Mouse (Mus musculus): Measurements from ENCODE around the gene Uqcc1.

Gene Uqcc1

DNA sequence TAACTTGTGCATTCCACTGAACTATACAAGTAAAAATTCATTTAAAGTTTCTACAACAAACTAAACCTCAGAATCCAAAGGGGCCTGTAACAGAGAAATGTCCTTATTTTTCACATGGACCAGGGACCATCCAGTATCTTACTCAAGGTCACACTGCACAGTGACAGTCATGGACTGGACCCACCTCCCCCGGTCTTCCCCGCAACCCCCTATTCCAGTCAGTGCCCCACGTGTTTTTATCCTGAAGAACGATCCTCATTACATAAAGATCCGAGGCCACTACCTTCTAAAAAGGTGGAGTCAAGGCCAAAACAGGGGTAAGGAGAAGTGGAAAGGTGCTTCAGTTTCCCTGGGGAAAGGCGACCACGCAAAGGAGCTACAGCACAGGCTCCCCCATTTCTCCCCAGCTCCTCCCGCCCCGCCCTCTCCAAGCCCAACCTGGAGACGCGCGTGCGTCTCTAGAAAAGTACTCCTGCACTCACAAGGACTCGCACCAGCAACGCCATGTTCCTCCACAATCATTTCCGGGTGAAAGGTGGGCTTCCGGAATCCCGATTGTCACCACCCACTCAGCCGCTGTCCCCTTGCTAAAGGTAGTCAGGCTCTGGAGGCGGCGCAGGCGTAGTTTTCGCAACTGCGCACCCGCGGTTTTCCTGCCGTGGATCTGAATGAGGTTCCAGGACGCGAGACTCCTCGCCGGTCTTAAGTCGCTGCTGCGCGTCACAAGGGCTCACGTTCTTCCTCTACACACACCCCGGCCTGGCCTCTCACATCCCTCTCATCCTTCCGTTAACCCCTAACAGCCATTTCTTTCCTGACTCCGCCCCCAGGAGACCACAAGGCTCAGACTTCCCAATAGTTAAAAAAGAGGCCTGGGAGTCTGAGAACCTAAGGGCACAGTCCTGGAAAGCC is at the start of gene Uqcc1:
Uqcc1 (minus strand) TSS at position 780 of the 912 bp plus-strand sequence.
- peak; percentile 91 for DNase-seq (ENCODE audit: low spot score)

DNA sequence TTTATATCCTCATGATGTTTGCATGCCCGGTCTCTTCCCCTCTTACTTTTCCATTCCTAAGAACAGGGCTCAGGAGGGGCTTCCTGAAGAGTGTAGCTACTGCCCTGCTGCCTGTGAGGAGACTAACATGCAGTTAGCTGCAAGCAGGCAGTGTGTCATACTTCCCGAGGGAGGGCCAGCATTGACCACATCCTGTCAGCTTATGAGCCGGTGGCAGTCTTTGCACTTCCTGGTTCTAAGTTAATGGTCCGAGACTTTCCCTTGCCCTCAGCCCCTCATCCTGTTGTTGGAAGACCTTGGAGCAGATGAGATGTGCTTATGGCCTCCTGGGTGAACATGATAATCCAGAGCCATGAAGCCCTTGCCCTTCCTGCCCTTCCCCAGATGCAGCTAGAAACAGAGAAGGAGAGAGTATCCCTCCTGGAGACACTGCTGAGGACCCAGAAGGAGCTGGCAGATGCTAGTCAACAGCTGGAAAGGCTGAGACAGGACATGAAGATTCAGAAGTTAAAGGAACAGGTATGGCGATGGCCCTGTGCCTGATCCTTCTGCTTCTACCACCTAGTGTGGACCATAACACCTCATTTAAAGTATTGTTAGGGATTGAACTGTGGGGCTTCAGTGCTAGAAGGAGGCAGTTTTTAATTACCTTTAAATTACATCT is 49.4 kb upstream of the Uqcc1 start:
- no peak for DNase-seq (ENCODE audit: low spot score)

DNA sequence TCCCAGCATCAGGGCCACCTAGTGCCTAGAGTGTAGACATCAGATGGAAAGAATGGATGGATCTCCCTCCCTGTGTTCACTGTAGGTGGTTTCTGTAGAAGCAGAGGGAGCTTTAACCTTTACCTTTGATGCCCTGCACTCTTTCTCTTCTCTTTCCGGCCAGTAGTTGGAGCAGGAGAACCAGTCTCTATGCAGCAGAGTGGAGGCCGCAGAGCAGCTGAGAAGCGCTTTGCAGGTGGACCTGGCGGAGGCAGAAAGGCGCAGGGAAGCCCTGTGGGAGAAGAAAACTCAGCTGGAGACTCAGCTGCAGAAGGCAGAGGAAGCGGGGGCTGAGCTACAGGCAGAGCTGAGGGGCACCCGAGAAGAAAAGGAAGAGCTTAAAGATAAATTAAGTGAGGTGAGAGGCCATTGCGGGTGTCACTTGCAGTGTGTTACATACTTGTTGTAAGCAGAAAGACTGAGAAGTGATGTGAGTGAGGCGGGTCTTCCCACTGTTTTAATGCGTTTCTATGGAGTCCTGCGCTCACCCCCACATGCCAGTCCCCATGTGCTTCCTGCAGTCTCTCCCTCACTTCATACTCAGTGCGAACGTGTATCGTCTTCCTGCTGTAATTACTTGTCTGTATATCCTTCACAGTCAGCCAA is 44.1 kb upstream of the Uqcc1 start:
- no peak for DNase-seq (ENCODE audit: low spot score)

DNA sequence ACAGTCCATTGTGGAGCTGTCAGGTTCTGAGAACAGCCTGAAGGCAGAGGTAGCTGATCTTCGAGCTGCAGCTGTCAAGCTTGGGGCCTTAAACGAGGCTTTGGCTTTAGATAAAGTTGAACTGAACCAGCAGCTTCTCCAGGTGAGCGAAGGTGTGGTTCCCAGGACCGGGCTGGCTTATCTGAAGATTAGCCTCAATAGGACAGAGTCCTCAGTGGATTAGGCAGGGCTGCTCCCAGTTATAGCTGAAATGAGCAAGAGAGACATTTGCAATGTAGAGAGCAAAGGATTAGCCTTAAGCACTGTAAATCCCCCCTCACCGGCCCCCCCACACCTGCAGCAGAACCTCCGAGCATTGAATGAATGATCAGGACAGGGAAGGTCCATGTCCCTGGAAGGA is 43.2 kb upstream of the Uqcc1 start:
- DNase-seq (ENCODE audit: low spot score) = no peak

DNA sequence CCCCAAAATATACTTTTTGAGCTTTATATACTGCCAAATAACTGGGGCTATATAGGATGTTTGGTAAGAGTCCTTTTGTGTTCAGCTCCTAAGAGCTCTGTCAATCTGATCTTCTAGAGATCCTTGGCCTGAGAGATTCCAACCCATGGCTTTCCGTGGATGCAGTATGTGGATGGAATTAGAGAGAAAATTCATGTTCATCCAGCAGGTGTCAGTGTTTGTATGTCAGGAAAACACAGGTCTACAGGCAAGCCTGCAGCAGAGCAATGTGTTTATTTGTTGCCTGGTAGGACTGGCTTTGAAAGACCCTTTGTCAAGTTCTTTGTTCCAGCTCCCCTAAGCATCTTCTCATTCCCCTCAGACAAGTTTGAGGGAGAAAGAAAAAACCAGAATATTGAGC is 32.9 kb upstream of the Uqcc1 start:
- peak; percentile 59 for DNase-seq (ENCODE audit: low spot score)

DNA sequence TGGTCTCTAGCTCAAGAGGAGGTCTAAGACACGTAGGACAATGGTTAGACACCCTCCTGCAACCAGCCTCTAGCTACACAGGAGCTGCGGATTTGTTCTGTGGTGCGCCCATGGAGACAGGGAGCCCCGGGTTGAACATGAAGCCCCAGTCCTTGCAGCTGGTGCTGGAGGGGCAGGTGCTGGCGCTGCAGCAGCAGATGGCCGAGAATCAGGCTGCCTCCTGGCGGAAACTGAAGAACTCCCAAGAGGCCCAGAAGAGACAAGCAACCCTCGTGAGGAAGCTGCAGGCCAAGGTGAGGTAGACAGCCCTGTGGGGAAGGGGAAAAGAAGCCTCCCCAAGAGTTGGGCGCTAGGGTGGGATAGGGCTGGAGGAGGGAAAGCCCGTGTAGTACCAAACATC is 31.8 kb upstream of the Uqcc1 start:
- DNase-seq (ENCODE audit: low spot score) = no peak

DNA sequence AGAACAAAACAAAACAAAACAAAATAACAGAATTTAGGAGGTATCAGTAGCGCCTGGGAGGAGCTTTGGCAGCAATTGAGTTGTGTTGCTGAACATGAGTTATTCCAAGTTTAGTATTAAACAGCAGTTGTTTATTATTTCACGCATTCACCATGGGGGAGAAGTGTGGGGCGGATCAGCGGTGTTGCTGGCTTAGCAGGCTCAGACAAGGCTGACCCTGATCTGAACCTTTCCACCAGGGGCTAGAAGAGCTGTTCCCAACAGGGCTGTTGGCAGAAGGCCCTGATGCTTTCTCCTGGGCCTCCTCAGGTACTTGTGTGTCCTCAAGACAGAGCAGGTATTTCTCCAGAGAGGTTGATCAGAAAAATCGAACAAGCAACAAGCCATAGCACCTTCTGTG is 29.9 kb upstream of the Uqcc1 start:
- no peak for DNase-seq (ENCODE audit: low spot score)

DNA sequence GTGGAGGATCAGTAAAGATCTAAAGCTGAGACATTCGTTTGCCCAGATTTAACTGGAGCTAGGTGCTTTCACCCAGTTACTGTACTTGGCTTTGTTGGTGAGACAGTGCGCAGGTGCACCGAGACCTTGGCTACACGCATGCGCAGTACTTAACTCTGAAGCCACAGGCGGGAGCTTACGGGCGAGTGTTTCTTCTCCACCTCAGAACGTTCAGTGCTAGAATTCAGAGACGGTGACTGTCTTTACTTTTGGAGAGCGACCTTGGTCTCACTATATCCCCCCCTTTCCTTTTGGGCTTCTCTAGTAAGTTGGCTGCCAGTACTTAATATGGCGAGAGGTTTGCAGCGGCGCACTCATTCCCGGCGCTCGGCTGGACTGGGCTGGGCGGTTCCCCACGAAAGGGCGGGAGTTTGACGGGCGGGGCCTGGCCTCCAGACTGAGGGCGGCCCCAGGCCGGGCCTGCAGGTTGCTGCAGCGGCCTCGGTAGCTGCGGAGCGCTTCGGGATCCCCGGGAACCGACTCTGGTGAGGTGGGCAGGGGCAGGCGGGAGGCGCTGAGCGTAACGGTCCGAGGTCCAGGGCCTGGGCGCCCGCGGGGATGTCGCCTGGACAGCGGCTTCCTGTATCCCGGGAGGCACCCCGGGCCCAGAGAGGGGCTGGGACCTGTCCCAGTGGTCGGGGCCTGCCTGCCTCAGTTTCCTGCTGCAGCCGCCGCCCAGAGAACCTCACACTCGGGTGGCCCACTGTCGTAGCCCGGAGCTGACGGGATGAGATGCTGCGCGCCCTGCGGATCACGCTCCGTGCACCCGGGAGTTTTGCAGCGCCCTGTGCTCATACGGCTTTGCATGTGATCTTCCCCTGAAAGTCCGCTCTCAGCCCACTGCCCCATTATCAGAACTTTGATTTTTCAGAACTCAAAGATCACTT is 26.3 kb upstream of the Uqcc1 start, which contains the start of gene Cep250:
Cep250 (plus strand) TSS at position 325 of the 926 bp plus-strand sequence.
- peak; percentile 76 for DNase-seq (ENCODE audit: low spot score)

DNA sequence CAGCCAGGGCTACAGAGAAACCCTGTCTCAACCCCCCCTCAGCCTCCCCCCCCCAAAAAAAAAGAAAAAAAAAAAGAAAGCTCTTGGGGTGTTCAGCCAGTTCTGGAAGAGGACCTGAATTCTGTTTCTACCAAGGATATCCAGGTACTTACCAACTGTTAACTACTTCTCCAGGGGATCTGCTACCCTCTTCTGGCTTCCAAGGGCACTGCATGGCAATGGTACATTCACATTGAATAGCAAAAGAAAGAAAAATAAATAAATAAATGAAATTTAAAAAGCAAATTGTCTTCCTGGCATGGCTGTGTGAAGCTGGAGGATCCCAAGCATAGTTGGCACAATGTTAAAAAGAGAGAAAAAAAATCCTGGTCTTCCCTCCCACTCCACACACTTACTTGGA is 21.9 kb upstream of the Uqcc1 start:
- DNase-seq (ENCODE audit: low spot score) = peak; percentile 71

DNA sequence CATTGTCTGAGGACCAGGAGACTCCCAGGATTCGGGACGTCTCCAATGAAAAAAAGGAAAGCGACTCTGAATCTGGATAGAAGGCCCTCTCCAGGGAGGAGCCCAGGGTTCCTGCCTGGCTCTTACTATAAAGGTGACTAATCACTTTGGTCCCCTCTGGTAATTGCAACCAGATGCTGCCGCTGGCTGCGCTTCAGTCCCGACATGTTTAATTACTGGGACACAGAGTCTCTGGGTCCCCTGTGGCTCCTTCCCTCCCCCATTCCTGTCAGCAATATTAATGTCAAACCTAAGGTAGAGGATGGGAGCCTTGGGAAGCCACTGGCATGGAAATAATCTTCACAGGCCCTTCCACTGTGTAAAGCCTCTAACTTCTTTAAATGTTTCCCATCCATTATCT is 19.3 kb upstream of the Uqcc1 start:
- DNase-seq (ENCODE audit: low spot score) = no peak

DNA sequence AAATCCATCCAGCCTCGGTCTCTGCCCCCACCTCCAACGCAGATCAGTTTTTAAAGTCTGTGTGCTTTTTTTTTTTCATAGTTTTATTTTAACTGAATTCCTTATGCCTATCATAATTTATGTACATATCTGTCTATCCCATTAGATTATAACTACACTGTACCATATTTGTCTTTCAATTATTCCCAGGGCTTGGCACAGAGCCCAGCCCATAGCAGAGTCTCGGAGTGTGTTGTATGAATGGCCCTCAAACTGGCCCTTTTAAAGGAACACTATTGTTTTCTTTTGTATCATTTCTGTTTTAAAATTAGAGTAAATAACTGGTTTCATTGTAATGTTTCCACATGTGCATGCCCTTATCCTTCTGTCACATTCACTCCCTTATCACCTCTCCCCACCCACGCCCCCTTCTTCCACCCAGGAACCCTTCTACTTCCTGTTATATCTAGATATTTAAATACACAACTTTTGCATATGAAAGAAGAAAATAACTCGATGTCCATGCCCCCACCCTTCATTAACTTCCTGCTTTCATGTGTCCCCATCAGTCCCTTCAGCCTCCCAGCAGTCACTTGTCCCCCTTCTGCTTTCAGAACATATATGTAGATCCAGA is 17.4 kb upstream of the Uqcc1 start:
- DNase-seq (ENCODE audit: low spot score) = no peak

DNA sequence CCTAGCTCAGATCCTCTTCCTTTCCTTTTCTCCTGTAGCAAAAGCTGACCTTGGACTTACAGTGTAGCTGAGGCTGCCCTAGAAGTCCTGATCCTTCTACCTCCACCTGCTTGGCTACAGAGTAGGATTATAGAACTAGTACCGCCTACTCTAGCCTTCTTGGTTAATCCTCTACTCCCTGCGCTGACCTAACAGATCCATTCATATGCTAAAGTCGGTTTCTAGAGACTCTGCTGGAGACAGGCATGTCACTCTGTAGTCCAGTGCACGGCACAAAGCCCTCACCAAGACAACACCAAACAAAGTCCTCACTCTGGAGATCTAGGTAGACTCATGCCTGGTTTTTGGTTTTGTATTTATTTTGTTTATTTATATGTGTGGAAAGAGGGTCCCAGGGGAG is 16.4 kb upstream of the Uqcc1 start:
- no peak for DNase-seq (ENCODE audit: low spot score)

DNA sequence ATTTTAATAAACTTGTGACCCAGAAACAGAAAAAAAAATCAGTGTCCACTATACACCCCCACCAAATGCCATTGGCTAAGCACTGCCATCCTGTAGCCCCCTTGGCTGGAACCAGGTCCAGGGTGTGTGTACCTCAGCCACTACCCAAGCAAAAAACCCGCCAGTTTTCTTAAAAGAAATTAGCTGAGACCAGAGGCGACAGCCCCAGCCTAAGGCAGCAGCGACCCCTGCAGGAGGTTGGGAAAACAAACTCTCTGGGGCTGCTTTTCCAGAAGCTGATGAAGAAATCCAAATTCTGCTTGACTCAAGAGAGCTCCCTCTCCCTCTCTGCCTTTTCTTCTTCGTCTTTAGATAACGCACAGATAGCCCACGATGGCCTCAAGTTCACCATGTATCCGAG is 16.0 kb upstream of the Uqcc1 start:
- no peak for DNase-seq (ENCODE audit: low spot score)

DNA sequence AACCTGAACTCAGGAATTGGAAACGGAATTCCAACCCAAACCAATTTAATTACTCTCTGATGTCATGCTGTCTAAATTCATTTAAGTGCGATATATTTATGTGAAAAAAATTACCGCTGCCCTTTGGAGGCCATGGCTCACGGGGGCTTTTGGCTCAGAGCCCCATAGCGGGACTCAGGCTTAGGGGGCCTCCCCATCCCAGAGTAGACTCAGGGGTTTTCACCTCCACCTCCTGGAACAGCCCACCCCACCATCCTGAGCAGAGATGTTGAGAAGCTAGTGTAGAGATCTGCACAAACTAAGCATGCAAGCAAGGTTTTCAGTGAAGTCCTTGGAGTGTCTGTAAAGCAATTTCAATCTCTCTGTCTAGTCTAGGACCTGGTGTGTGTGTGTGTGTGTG is 15.5 kb upstream of the Uqcc1 start:
- no peak for DNase-seq (ENCODE audit: low spot score)

DNA sequence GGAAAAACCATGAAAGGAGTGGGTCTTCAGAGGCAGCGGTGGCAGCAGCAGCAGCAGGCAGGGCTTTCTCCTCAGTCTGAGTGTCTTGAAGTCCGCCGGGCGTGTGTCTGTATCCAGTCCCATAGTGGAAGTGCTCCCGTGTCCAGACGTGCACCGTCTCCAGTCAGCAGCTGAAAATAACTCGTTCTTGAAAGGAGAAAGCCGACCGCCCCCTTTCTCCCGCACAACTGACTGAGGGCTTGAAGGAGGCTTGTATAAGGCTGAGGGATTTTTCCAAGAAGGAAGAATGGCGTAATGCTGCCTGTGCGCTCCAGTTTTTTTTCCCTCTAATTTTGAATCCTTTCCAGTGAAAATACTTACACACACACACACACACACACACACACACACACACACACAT is 15.0 kb upstream of the Uqcc1 start, which contains the start of gene Gdf5:
Gdf5 (minus strand) TSS at position 244 of the 400 bp plus-strand sequence.
- DNase-seq (ENCODE audit: low spot score) = no peak

DNA sequence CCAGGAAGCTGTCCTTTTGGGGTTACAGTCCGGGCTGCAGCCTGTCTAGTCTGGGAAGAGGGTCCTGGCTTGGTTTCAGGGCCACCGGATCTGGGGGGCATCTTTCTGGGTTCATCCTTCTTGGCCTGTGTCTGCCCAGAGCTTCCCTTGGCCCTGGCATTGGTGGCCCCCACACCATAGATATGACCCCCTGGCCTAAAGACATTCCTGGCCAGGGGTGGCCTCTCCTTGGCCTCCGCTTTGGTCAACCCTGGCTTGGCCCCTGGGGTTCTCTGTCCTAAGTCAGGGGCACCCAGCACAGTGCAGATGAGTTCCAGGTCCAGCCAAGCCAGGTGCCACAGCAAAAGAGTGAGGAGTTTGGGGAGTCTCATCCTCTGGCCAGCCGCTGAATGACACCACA is 14.6 kb upstream of the Uqcc1 start:
- DNase-seq (ENCODE audit: low spot score) = no peak

DNA sequence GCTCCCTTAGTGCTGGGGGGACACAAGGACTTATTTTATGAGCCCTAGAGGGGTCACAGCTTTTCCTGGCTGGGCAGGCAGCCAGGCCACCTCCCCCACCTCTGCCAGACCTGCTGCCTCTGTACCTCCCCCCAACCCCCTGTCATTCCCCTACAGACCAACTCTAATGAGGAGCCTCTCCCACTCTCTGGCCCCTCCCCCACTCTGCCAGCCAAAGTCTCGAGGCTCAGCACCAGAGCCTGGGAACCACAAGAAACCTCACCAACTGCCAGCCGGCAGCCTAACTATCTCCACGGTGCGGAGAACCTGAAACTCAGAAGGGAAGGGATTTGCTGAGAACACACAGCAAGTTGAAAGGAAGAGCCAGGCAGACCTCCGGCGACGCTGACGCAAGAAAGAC is 13.4 kb upstream of the Uqcc1 start:
- DNase-seq (ENCODE audit: low spot score) = no peak

DNA sequence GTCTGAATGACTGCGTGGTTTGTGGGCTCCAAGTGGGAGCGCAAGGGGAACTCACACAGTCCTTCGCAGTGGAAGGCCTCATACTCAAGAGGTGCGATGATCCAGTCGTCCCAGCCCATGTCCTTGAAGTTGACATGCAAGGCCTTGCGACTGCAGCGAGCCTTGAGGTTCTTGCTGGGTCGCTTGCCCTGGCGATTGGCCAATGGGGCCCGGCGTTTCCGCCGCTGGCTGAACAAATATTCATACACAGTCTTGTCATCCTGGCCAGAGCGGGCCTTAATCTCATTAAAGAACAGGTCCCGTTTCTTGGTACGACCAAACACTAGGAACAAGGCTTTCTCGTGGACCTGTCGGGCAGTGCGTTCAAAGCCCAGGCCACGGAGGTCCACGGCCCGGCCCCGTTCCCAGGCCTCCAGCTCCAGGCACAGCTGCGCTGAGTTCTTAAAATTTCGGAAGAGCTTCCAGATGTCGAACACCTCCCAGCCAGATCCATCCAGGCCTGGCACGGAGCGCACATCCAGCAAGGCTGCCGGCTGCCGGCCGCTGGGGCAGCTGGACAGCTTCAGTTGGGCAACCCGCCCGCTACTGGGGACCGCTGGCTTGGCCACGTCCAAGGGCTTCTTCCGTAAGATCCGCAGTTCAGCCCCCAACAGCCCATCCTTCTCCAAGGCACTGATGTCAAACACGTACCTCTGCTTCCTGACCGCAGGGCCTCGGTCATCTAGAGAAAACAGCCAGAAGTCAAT is 11.8 kb upstream of the Uqcc1 start:
- DNase-seq (ENCODE audit: low spot score) = no peak

DNA sequence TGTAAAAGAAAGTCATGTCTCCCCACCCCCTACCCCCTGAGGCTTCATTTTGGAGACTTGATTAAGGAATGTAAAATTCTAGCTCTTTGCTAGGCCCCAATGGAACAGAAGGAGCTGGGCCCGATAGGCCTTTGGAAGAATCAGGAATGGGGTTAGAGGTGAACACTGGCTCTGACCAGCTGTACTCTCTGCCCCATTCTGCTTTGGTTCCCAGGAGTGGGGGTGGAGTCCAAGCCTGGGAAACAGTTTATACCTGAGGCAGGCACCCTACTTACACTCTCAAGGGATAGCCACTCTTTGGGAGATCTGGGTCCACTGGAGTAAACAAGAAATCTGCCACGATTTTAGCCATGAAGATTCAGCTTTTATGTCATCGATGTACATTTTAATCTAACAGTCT is 10.6 kb upstream of the Uqcc1 start, which contains the start of gene Gm15557:
Gm15557 (plus strand) TSS at position 48 of the 400 bp plus-strand sequence.
- no peak for DNase-seq (ENCODE audit: low spot score)

DNA sequence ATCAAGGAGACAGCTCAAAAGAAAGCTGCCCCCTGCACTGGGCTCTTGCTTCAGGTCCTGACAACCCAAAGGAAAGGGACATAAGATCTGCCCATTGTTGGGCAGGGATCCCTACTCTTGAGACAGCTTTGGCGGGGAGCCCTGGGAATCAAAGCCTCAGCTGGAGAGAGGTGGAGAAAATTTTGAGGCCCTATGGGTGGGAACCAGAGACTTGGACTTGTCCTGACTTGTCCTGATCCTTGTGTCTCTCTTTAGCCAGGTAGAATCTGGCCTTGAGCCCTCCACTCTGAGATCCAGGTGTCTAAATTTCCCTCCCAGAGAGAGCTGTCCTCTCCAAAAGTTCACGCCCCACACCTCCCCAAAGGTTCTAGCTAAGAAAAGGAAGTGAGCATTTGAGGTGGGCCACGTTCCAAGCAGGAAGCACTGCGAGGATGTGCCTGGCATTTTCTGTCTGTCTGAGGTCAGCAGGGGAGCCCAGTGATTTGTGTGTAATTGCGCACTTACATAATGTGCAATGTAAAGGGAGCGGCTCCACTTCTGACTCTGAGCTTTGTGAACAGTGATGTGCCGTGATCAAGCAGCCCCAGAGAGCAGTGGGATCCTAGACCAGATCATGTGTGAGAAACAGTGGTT is 9.9 kb upstream of the Uqcc1 start:
- no peak for DNase-seq (ENCODE audit: low spot score)
